Mouse (Mus musculus) kidney, postnatal 4 days (tissue): ENCODE measurements around the gene Lrat.

ENCODE experiments used
- DNase-seq, 2 experiments: peaks; one replicate each; pipeline ENCODE4 v3.0.0; 2021; ENCODE audit warnings: mixed read lengths in 2 of 2

Lrat gene

DNA sequence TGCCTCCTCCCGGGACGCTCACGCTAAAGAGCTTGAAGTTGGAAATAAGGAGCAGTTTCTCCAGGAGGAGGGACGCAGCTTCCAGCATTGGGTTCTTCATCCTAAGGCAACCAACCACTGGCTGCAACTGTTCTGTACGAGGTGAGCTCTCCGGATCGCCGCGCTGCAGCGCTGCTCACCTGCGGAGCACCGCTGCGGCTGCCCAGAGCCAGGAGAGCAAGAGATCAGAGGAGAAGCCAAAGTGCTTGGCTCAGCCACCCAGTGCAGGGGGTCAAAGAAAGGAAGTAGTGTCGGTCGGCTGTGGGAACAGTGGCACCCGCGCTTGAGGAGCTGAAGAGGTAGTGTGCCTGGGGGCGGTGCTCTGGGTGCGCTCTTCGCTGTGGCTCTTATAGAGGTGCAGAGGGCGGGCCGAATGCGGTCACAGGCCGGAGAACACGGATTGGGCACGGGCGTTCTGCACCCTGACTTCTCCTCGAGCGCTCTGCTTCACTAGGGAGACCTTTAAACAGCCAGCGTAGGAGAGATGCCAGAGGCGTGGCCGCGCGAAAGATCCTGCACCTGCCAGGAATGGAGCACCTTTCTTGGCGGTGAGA, at the start of gene Lrat:
Lrat (minus strand) TSS at position 361 of the 593 bp plus-strand sequence.
- peak; percentile 31 to 49 for DNase-seq

DNA sequence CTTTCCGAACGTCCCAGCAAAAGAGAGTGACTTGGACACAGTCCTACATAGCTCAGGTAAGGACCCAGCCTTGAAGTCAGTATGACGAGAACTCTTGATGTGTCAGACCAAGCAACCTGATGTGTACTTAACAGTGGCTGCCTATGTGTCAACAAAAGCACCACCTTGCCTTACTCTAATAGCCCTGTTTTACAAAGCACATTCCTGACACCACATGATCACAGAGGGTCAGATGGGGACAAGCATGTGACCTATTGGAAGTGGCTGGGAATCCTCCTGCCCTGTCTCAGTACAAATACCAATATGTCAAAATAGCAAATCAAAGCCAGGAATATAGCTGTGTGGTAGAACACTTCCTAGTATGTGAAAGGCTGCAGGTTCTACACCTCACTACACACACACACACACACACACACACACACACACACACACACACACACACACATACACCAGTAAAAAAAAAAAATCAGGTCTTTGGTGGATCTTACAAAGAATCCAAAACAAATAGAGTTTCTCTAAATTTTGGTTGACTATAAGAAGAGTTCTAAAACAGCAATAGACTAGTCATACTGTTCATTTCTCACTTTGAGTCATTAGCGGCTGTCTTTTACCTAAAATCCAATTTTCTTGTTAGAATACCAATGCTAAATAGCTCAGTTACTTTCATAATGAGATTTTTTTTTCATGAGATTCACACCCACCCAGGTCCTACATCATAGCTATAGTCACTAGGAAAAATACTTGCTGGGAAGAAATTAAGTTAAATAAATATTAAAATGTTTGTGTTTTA, 48.6 kb upstream of the Lrat start:
- DNase-seq: no peak

DNA sequence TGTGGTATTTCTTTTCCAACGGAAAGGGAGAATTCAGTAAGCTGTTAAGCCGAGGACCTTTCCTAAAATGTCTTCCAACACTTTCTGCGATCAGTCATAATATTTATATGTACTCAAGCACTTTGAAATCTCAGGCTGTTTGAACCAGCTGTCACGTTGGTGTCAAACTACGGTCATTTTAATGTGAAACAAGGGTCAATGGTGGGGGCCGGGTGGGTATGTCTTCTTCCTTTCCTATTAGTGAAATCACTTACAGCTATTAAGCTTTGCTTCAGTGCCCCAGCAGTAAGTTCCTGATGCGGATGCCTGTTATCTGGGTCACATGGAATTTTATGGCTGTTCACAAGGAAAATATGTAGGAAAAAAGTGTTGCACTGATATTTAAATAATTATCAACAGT, 46.9 kb upstream of the Lrat start:
- peak in 1 of 2 experiments; percentile 24 for DNase-seq

DNA sequence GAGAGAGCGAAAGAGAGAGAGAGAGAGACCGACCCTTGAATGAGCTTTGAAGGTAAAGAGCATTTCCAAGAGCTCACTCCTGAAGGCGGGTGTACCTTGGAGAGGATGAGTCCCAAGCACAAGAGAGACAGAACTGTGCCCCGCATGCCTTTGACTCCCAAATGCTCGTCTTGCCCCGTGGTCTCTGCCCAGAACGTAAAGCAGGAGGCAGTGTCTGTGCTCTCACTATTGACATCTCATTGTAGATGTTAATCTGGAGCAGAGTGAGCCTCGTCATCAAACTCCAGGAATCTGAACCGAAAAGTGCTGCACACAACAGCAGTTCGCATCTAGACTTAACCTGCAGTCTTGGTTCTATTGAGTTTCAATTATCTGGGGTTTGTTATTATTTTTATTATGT, 46.4 kb upstream of the Lrat start:
- no peak for DNase-seq

DNA sequence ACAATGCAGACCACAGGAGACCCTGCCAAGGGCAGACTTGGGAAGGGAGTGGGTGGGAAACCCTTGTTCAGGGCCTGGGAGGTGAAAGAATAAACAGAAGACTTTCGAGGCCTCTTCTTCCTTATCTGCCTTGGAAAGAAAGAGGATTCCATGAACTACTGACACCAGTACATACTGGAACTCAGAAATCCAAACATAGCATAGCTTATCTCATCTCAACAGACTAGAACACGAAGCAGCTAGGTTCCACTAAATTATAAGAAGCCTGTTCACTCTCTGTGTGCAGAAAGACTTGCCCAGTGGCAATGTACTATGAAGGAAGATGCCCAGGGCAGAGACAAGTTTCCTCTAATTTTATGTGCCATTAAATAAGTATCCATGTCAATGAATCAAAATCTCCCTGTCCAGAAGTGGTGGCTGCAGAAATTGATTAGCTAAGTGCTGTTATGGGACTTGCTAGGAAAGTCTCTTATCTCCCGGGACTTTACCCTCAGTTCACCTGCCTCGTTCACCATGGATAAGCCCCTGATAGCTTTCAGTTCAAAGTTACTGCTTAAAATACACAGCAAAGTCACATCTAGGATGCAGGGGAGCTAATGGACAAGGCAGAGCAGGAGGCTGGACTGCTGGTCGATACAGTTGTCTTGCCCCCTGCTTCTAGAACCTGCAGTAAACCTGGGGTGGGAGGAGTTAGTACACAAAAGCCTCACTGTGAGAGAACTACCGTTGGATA, 42.8 kb upstream of the Lrat start:
- no peak for DNase-seq

- no peak for DNase-seq
Observed at GRCm38 (mm10) chr3:82927917-82928316, 24.1 kb upstream of the Lrat start.

GRCm38 (mm10) chr3:82915632-82916031, 11.9 kb upstream of the Lrat start:
- no peak for DNase-seq

DNA sequence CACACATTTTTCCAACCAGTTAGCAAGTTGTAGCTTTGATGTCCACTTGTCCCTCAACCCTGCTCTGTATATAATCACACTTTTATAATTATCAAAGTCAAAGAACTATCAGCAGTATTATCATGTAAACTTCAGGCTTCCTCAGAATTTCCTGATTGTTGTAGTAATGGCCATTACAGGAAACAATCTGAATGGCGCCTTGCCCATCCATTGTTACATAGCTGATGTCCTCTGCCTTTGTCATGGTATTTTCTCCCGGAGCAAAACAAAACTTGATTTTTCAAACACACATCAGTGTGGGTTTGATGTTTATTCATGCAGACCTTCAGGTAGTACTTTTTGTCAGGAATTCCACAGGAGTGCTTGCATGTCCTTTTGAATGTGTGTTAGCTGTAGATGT, 4.9 kb upstream of the Lrat start:
- no peak for DNase-seq

- DNase-seq: peak; percentile 20 to 22
Observed at GRCm38 (mm10) chr3:82904211-82904908, 587 bp upstream of the Lrat start.

- DNase-seq: peak in 1 of 2 experiments; percentile 1
Observed at GRCm38 (mm10) chr3:82902757-82903612, 788 bp downstream of the Lrat start.

DNA sequence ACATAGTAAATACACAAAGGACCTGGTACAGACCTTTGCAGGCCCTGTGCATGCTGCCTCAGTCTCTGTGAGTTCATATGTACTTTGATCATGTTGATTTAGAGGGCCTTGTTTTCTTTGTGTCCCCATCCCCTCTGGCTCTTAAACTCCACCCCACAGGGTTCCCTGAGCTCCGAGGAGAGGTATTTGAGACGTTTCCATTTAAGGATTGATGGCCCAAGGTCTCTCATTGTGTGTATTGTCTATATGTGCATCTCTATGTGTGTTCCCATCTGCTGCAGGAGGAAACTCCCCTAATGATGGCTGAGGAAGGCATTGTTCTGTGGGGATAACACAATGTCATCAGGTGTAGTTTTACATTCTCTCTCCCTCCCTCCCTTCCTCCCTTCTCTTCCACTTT, 14.9 kb downstream of the Lrat start:
- DNase-seq: no peak

DNA sequence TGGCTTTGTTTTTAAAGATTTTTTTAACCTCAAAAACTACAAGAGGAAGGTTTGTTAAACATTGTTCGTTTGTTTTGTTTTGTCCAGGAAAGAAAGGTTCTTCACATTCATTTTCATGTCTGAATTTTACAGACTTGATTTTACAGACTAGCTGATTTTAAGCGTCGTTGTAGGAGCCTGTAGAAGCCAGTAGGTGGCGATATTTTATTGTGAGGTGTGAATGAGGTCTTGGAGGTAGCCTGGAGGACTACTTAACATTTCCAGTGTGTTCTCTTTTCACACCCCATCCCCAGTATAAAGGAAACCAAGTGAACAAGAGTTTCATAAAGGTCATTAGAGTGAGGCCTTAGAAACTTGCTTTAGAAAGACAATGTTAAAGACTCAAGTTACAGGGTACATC, 26.5 kb downstream of the Lrat start:
- DNase-seq: peak; percentile 33 to 45

GRCm38 (mm10) chr3:82876372-82876739, 27.4 kb downstream of the Lrat start, which contains the start of gene Rbm46:
Gene Rbm46 (minus strand): TSS chr3:82876483.
- DNase-seq: peak; percentile 90 to 93

- DNase-seq: peak; percentile 14 to 25
Observed at GRCm38 (mm10) chr3:82875671-82876371, 28.0 kb downstream of the Lrat start.

DNA sequence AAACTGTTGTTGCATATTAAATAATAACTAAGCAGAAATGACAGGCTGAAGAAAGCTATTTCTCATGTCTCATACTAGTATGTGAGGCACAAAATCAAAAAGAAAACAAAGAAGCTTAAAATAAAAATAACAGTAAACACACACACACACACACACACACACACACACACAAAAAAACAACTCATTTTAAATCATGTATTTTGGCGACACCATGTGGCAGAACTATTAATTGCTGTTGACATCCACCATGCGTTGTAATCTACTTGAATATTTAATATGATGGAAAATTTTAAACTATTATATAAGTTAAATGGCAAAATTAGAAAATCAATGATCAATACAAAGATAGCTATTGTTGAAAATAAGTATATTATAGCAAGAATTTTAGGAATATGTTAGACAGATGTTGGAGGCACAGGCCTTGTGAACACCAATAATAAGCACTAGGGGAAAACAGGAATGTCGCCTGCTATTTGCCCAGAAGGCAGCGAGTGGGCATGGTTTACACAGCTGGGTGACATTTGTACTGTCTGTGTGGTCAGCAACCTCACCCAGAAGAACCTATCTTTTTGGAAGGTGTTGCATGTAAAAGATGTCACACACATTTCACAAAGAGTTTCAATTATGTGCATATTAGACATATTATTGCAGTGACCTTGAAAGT, 46.2 kb downstream of the Lrat start:
- peak; percentile 45 to 51 for DNase-seq
